Mouse (Mus musculus) stomach, embryonic 16.5 days (tissue): Measurements from ENCODE around the gene Maml2. TPM values are rescaled to one million over a fixed set of nuclear protein-coding genes. Genes with fewer than 3 reads are reported as not detected.
A peak's percentile ranks its signal among the peaks of the same experiment; 100 is the strongest.

Experiments
- ATAC-seq: fragments of 200-750 bp; cut with Nextera tagmentation; 2 replicates; pipeline ENCODE4 v1.8.0; 2017; ENCODE audit warnings: moderate number of reproducible peaks, moderate TSS enrichment; ENCODE audit not compliant: insufficient read depth, low FRiP score
- H3K27ac ChIP-seq: fragments of 300-500 bp; sonication (generic); 2 replicates; pipeline ENCODE4 v1.5.1; 2014; ENCODE audit warnings: low read length
- H3K27me3 ChIP-seq: fragments of 300-500 bp; sonication (generic); 2 replicates; pipeline ENCODE4 v1.6.1; 2014; ENCODE audit warnings: low read length, control low read depth, mixed read lengths; ENCODE audit not compliant: control insufficient read depth, insufficient read depth
- H3K36me3 ChIP-seq: fragments of 300-500 bp; sonication (generic); 2 replicates; pipeline ENCODE4 v1.6.1; 2014; ENCODE audit warnings: low read length; ENCODE audit not compliant: control insufficient read depth, insufficient read depth
- H3K4me1 ChIP-seq: fragments of 300-500 bp; sonication (generic); 2 replicates; pipeline ENCODE4 v1.6.1; 2014; ENCODE audit warnings: low read length, control low read depth, mixed read lengths; ENCODE audit not compliant: control insufficient read depth, insufficient read depth
- H3K4me2 ChIP-seq: fragments of 300-500 bp; sonication (generic); 2 replicates; pipeline ENCODE4 v1.6.1; 2014; ENCODE audit warnings: low read depth, low read length, mixed read lengths
- H3K4me3 ChIP-seq: fragments of 300-500 bp; sonication (generic); replicated peaks from 2 replicates; pipeline ENCODE4 v1.5.1; 2014; ENCODE audit warnings: mild to moderate bottlenecking, low read length
- H3K9ac ChIP-seq: fragments of 300-500 bp; sonication (generic); 2 replicates; pipeline ENCODE4 v1.6.1; 2014; ENCODE audit warnings: low read length
- H3K9me3 ChIP-seq: fragments of 300-500 bp; sonication (generic); replicated peaks from 2 replicates; pipeline ENCODE4 v1.6.1; 2016; ENCODE audit warnings: low read length, control low read depth; ENCODE audit not compliant: control insufficient read depth
- WGBS: fragments of 180-500 bp; shearing (Covaris S2); extraction: QIAGEN DNeasy Blood & Tissue Kit; methylation state at CpG from one replicate; pipeline ENCODE4 v1.1.7; 2014; 5-methylcytosine and 5-hydroxymethylcytosine counted together
- polyA plus RNA-seq: library from polyadenylated mRNA; unstranded; fragments of >200 nt; fragmentation: Nextera tagmentation; extraction: Ambion mirVana; gene quantifications from 2 replicates; pipeline ENCODE4 v1.2.1, GENCODE M21; 2015

Maml2 gene
- polyA plus RNA-seq, 1 experiment from 2014 or later: 8.9 TPM

DNA sequence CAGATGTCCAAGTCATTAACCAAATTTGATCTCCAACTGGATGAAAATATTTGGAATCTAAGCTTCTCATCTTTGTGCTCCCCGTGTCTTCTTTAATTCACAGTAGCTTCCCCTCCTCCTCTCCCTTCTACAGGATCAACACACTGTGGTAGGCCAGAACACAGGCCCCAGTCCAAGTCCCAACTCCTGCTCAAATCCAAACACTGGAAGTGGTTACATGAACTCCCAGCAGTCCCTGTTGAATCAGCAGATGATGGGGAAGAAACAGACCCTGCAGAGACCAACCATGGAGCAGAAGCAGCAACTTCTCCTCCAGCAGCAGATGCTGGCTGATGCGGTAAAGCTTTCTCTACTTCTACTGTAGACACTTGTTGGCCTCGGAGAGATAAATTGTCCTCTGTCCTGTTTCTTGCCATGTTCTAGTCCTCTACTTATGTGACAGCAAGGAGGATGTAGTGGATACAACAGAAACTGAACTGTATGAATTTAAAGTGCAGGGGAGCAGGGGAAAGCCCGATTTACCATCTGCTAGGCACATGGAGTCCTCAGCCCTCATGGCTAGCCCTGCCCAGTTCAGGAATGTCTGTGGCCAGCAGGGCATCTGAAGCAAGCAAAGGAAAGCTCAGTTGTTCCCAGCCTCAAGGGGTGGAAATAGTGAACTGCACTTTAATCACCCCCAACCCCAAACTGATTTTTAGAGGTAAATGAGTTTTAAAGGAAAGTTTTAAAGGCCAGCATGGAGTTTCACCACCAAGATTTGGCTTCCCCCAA, 399.5 kb downstream of the Maml2 start:
- ATAC-seq: peak; percentile 58; the same call in 1 of the 2 replicates
- WGBS: 51% methylated on average over 4 of the region's 4 CpGs
- Histone ChIP-seq H3K9me3 (no peaks in the 10 kb centered on the region), H3K27ac (peak overlapping the region; percentile 58), H3K9ac (no peak overlapping the region), H3K4me2 (no peak overlapping the region), H3K27me3 (no peaks in the 10 kb centered on the region), H3K4me3 (no peak overlapping the region), H3K36me3 (no peaks in the 10 kb centered on the region), H3K4me1 (peaks cover 14% of the 10 kb centered on the region)

DNA sequence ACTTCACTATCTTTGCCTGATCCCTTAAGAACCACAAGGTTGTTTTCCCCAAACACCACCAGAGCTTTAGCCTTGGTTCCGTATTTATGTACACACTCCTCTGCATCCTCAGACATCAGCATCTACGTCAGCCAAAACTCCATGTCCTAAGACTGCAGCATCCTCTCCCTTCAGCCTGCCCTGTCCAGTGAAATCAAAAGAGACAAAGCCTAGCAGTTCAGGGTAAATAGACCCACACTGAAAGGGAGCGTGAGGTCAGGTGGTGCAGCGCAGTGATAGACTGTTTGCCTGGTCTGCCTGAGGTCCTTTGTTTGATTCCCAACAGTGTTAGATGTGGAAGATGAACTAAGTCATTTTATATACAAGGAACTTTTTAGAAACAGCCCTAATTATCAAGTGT, 400.1 kb downstream of the Maml2 start:
- H3K4me1 ChIP-seq: peaks cover 14% of the 10 kb centered on the region
- WGBS: 76% methylated on average over 4 of the region's 4 CpGs
- no peaks in the 10 kb centered on the region for H3K36me3 ChIP-seq
- H3K9me3 ChIP-seq: no peaks in the 10 kb centered on the region
- no peak overlapping the region for H3K4me2 ChIP-seq
- H3K9ac ChIP-seq: no peak overlapping the region
- H3K27ac ChIP-seq: peak overlapping the region; percentile 58; the same call in 1 of the 2 replicates
- H3K27me3 ChIP-seq: no peaks in the 10 kb centered on the region
- no peak overlapping the region for H3K4me3 ChIP-seq
- no peak for ATAC-seq

DNA sequence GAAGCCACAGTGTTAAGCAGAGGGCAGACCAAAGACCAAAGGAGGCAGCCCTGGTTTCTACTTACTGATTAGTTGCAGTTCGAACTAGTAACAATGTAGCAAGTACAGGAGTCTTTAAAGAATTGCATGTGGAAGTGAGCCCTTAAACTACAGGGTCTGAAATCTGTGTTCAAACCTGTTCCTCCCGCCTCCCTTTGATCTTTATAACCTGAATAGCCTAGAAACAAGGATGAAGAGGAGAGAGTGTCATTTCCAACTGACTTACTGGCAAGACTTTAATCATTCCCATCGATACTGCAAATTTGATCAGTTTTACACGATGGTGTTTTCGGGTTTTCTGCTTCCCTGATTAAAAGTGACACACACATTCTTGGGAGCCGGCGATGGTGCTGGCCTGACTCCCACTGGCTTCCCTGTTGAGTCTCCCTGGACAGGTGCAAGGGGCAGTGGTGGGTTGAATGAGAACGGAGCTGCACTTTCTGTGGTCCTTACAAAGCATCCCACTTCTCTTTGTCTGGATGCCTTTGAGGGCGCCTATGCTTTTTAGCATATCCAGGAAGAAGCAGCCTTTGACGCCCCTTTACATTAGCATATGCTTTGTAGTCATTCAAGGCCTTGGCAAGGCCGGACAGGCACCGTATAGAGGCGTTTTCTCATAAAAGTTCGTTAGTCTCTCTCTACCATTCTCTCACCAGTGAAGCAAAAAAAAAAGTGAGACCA, 401.5 kb downstream of the Maml2 start:
- WGBS: 65% methylated on average over 14 of the region's 14 CpGs
- H3K4me1 ChIP-seq: peaks cover 14% of the 10 kb centered on the region

DNA sequence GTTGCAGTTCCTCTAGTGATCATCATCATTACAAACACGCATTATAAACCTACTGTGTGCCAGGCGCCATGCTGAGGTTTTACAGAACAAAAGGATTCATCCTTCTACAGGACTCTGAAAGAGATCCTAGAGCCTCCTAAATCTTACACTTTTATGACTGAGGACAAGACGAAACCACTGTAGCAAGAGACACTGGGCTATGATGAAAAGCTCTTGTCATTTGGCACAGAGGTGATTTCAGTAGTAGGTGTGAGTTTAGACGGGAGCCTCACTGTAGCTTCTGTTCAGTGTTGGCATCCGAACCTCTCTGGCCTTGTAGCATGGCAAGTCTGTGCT, 402.0 kb downstream of the Maml2 start:
- Histone ChIP-seq H3K36me3 (peaks cover 6% of the 10 kb centered on the region; the same call in 1 of the 2 replicates), H3K27ac (no peak overlapping the region), H3K4me1 (peaks cover 10% of the 10 kb centered on the region), H3K4me3 (no peak overlapping the region), H3K27me3 (no peaks in the 10 kb centered on the region), H3K9ac (no peak overlapping the region), H3K9me3 (no peaks in the 10 kb centered on the region), H3K4me2 (no peak overlapping the region)
- 84% methylated on average over 5 of the region's 5 CpGs for WGBS
- ATAC-seq: no peak

More for the DNA sequence above, 401.5 kb downstream of the Maml2 start:
- Histone ChIP-seq H3K4me2 (no peak overlapping the region), H3K9me3 (no peaks in the 10 kb centered on the region), H3K36me3 (peaks cover 6% of the 10 kb centered on the region; the same call in 1 of the 2 replicates), H3K27me3 (no peaks in the 10 kb centered on the region), H3K4me3 (no peak overlapping the region), H3K9ac (no peak overlapping the region), H3K27ac (no peak overlapping the region)
- ATAC-seq: no peak

DNA sequence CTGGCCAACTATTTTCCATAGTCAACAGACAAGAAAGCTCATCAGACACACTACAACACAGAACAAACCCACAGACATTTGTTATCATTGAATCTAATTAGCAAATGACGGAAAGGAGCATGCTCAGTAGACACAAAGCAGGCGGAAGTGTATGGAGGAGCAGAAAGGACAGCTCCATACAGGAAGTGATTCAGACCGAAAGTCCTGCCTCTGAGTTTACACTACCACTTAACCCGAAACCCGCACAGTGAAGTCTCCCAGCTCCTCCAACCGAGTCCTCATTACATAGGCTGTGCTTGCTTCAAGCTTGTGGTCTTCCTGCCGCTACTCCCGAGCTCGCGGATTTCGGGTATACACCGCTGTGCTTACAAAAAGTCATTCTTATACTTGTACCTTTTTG, 404.0 kb downstream of the Maml2 start:
- H3K36me3 ChIP-seq: peaks cover 10% of the 10 kb centered on the region; the same call in 1 of the 2 replicates
- H3K4me1 ChIP-seq: peaks cover 9% of the 10 kb centered on the region
- H3K9me3 ChIP-seq: no peaks in the 10 kb centered on the region
- no peak overlapping the region for H3K9ac ChIP-seq
- H3K4me2 ChIP-seq: no peak overlapping the region
- no peak overlapping the region for H3K4me3 ChIP-seq
- no peaks in the 10 kb centered on the region for H3K27me3 ChIP-seq
- H3K27ac ChIP-seq: no peak overlapping the region
- WGBS: 85% methylated on average over 12 of the region's 12 CpGs
- ATAC-seq: no peak

DNA sequence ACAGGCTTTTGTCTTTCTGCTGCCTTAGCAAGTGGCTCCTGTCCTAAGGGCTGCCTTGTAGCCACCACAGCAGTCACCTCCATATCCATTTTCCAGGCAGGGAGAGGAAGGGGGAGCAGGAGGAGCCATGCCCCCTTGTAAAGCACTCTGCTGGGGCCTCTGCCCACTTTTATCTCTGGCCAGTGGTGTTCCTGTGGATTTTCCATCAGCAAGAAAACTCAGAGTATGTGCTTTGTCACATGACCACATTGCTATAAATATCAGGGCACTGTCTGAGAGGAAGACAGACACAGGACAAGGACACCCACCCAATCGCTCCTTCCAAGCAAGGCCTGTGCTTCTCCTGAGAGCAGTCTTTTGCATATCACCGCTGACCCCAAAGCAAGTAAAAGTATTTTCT, 405.3 kb downstream of the Maml2 start:
- 81% methylated on average over 2 of the region's 2 CpGs for WGBS
- H3K4me1 ChIP-seq: no peaks in the 10 kb centered on the region
- no peak overlapping the region for H3K4me3 ChIP-seq
- no peak for ATAC-seq
- H3K9me3 ChIP-seq: no peaks in the 10 kb centered on the region
- peaks cover 10% of the 10 kb centered on the region; the same call in 1 of the 2 replicates for H3K36me3 ChIP-seq
- no peaks in the 10 kb centered on the region for H3K27me3 ChIP-seq
- no peak overlapping the region for H3K9ac ChIP-seq
- no peak overlapping the region for H3K27ac ChIP-seq
- H3K4me2 ChIP-seq: no peak overlapping the region

DNA sequence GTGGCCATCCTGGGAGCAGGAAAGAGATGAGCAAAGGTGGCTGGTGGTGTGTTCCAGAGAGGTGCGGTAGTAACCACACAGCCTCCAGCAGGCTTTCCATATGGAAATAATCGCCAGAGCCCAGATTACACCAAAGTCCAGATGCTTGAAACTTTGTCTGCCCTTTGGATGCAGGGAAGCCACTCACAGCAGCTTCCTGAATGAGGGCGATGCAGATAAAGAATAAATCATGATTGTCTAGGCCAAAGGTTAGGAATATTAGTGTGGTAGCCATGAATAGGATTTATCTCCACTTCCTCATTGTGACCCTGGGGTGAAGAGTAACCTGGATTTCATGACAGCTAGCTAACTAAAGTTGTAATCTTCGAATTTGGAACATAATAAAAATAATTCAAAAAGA, 407.2 kb downstream of the Maml2 start:
- H3K9ac ChIP-seq: no peak overlapping the region
- H3K27me3 ChIP-seq: no peaks in the 10 kb centered on the region
- H3K4me2 ChIP-seq: no peak overlapping the region
- no peaks in the 10 kb centered on the region for H3K9me3 ChIP-seq
- H3K4me3 ChIP-seq: no peak overlapping the region
- H3K27ac ChIP-seq: no peak overlapping the region
- 76% methylated on average over 4 of the region's 4 CpGs for WGBS
- H3K36me3 ChIP-seq: peaks cover 10% of the 10 kb centered on the region; the same call in 1 of the 2 replicates
- H3K4me1 ChIP-seq: no peaks in the 10 kb centered on the region
- no peak for ATAC-seq

DNA sequence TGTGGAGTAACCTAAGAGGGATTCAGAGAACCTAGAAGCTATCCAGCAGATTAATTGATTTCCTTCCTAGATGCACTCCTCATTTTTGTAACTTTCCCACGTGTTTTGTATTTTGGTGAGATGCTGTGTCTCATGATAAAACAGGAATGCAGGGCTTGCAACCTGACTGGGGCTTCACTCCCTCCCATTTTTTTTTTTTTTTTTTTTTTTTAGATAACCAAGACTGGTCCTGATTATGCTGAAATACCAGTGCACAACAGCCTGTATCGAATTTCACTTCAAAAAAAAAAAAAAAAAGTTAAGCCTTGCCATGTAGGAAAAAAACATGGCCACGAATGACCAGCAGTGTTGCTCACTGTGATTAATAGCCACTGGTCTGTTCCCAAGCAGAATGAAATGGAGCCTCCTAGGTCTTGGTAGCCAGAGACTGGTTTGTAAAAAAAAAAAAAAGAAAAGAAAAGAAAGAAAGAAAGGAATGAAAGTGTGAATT, 409.4 kb downstream of the Maml2 start:
- no peak for ATAC-seq
- 37% methylated on average over 3 of the region's 3 CpGs for WGBS
- H3K9ac ChIP-seq: no peak overlapping the region
- H3K4me3 ChIP-seq: no peak overlapping the region
- no peaks in the 10 kb centered on the region for H3K4me1 ChIP-seq
- no peaks in the 10 kb centered on the region for H3K27me3 ChIP-seq
- no peak overlapping the region for H3K4me2 ChIP-seq
- peaks cover 10% of the 10 kb centered on the region; the same call in 1 of the 2 replicates for H3K36me3 ChIP-seq
- no peak overlapping the region for H3K27ac ChIP-seq
- H3K9me3 ChIP-seq: no peaks in the 10 kb centered on the region

DNA sequence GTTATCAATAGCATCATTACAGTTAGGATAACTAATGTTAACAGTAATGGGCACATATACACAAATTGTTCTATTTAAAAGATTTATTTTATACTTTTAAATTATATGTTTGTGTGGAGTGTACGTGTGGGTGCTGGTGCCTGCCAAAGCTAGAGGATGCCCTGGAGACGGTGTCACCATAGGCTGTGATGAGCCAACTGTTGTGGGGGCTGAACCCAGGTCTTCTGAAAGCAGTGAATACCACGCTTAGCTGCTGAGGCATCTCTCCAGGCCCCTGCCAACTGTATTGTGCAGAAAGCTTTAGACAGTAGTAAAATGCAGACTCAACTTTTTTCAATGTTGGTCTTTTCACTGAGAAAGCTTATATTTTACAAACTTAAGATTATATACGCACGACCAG, 411.7 kb downstream of the Maml2 start:
- no peaks in the 10 kb centered on the region for H3K9me3 ChIP-seq
- H3K4me3 ChIP-seq: no peak overlapping the region
- H3K4me2 ChIP-seq: no peak overlapping the region
- 0 out of 2 replicates have a peak, but pooled peaks cover 4% of the 10 kb centered on the region for H3K36me3 ChIP-seq
- 80% methylated on average over 5 of the region's 5 CpGs for WGBS
- H3K4me1 ChIP-seq: no peaks in the 10 kb centered on the region
- H3K27ac ChIP-seq: no peak overlapping the region
- no peak for ATAC-seq
- H3K9ac ChIP-seq: no peak overlapping the region
- no peaks in the 10 kb centered on the region for H3K27me3 ChIP-seq
